Comparison of ENCODE assay signal across 21 mouse cellular contexts in genomic region chr6:113296639-113297038, GRCm38 (mm10). TPM values are rescaled to one million over a fixed set of nuclear protein-coding genes. Genes with fewer than 3 reads are reported as not detected.
DNase-seq lines count a peak whose midpoint lies in the region.
"Had no signal": no experiment of that assay in that cellular context is flagged by ENCODE, and none has a peak within 500 bp of the region (broad histone marks: within the 10 kb centered on the region; RNA-seq: fewer than 3 reads in every experiment).

No protein-coding gene starts in this region.

- H3K4me1 ChIP-seq in heart, embryonic 10.5 days: peaks cover 7% of the 10 kb centered on the region; the same call in 1 of the 2 replicates
- H3K4me1 ChIP-seq: embryonic facial prominence, embryonic 10.5 days; forebrain, embryonic 13.5 days; heart, embryonic 13.5 days; hindbrain, embryonic 15.5 days had no signal

- DNase-seq in 416B (ENCODE audit: low read depth) (peak; percentile 62), ES-CJ7 (ENCODE audit: low read depth, low spot score) (peak; percentile 69), R1 (ENCODE audit: low read depth, low spot score) (peak; percentile 67)
- DNase-seq in thymus, postnatal 36 days: no peak
- no peak for DNase-seq in heart, embryonic 10.5 days (ENCODE audit: low spot score)
- DNase-seq in cerebellum, postnatal 14 days: no peak
- DNase-seq: adrenal gland, postnatal 14 days; cerebellum, adult 18-20 months; cerebellum, adult 9-11 months; forebrain, postnatal 0 days; gastrocnemius, postnatal 14 days; heart, postnatal 36 days; kidney, adult 8-10 months had no signal

- WGBS in heart, embryonic 10.5 days: 64% methylated on average over 4 of the region's 4 CpGs

- H3K9me3 ChIP-seq in heart, embryonic 10.5 days: no peaks in the 10 kb centered on the region
- H3K9me3 ChIP-seq: embryonic facial prominence, embryonic 10.5 days; forebrain, embryonic 13.5 days; heart, embryonic 13.5 days; hindbrain, embryonic 15.5 days had no signal

- no peaks in the 10 kb centered on the region for H3K36me3 ChIP-seq in heart, embryonic 10.5 days
- H3K36me3 ChIP-seq: embryonic facial prominence, embryonic 10.5 days; heart, embryonic 13.5 days; hindbrain, embryonic 15.5 days had no signal

- H3K4me3 ChIP-seq in heart, embryonic 10.5 days: no peak overlapping the region
- H3K4me3 ChIP-seq: embryonic facial prominence, embryonic 10.5 days; erythroblast, embryonic 14.5 days; forebrain, embryonic 13.5 days; heart, embryonic 13.5 days; hindbrain, embryonic 15.5 days had no signal

- no peaks in the 10 kb centered on the region for H3K27me3 ChIP-seq in heart, embryonic 10.5 days (ENCODE audit: insufficient read depth, poor library complexity, severe bottlenecking)
- H3K27me3 ChIP-seq: forebrain, embryonic 13.5 days; heart, embryonic 13.5 days; hindbrain, embryonic 15.5 days had no signal

- H3K27ac ChIP-seq in heart, embryonic 10.5 days: no peak overlapping the region
- H3K27ac ChIP-seq: embryonic facial prominence, embryonic 10.5 days; forebrain, embryonic 13.5 days; heart, embryonic 13.5 days; hindbrain, embryonic 15.5 days had no signal

RNA-seq across cellular contexts. Expression of gene Brpf1, which starts 10.3 kb away (rescaled TPM):
- polyA plus RNA-seq in heart, embryonic 10.5 days (2016; fragmentation: Nextera tagmentation; extraction: Ambion mirVana): 15.0 and 17.7 TPM in 2 replicates

RNA-seq across cellular contexts. Expression of gene Cpne9, which starts 14.5 kb away (rescaled TPM):
- polyA plus RNA-seq in heart, embryonic 10.5 days (2016; fragmentation: Nextera tagmentation; extraction: Ambion mirVana): 0.05 TPM in 1 of 2 replicates, not detected in the other
- polyA plus RNA-seq: gonadal fat pad, adult 2 months; heart, embryonic 13.5 days; heart, postnatal 0 days; intestine, postnatal 0 days had no signal

RNA-seq across cellular contexts. Expression of gene Ogg1, which starts 30.1 kb away (rescaled TPM):
- 13.6 and 15.9 TPM in 2 replicates for polyA plus RNA-seq in heart, embryonic 10.5 days (2016; fragmentation: Nextera tagmentation; extraction: Ambion mirVana)

RNA-seq across cellular contexts. Expression of gene Camk1, which starts 47.1 kb away (rescaled TPM):
- polyA plus RNA-seq in heart, embryonic 10.5 days (2016; fragmentation: Nextera tagmentation; extraction: Ambion mirVana): 82.7 and 89.2 TPM in 2 replicates

RNA-seq across cellular contexts. Expression of gene Mtmr14, which starts 59.0 kb away (rescaled TPM):
- polyA plus RNA-seq in heart, embryonic 10.5 days (2016; fragmentation: Nextera tagmentation; extraction: Ambion mirVana): 29.7 and 36.6 TPM in 2 replicates

Comparison
In these comparisons a context has a peak if more than half of its experiments do, and no peak if none do; other contexts are left out.
1. DNase-seq: peak in 416B (single experiment), ES-CJ7 (single experiment) and R1 (single experiment); none in thymus, postnatal 36 days (0 of 2), heart, embryonic 10.5 days (single experiment) and cerebellum, postnatal 14 days (0 of 2).